10 mouse cellular contexts compared by ENCODE assay signal in the genomic region with DNA sequence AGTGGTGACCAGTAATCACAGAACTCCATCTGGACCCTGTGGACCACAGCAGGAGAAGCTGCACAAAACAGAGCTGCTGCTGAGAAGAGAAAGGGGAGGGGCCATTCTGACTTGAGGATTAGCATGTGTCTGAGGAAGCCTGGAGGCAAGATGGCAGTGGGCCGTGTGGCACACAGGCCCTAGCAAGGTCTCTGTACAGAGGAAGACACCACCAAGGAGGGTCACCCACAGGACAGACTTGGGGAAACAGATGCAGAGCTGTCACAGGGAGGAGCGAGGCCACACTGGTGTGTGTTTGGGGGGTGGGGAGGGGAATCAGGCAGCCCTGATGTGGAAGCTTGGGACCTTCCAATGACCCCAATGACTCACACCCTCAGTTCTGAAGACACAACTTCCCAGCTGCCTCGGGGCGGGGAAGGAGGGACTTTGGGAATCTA.
A peak's percentile ranks its signal among the peaks of the same experiment; 100 is the strongest.
DNase-seq lines count a peak whose midpoint lies in the region; ATAC-seq lines count a peak whose summit lies in the region.
"Had no signal": no experiment of that assay in that cellular context is flagged by ENCODE, and none has a peak within 500 bp of the region (broad histone marks: within the 10 kb centered on the region; RNA-seq: fewer than 3 reads in every experiment).

No protein-coding gene starts in this region.

- H3K4me3 ChIP-seq in hindbrain, embryonic 10.5 days, result no peak overlapping the region
- no peak overlapping the region for H3K4me3 ChIP-seq in hindbrain, embryonic 11.5 days (ENCODE audit: low read depth, low read length)
- no peak overlapping the region for H3K4me3 ChIP-seq in limb, embryonic 10.5 days

- 64% methylated on average over 4 of the region's 4 CpGs for WGBS in hindbrain, embryonic 10.5 days
- WGBS in hindbrain, embryonic 11.5 days, result 73% methylated on average over 4 of the region's 4 CpGs
- WGBS in limb, embryonic 10.5 days, result 29% methylated on average over 4 of the region's 4 CpGs

- H3K27me3 ChIP-seq in hindbrain, embryonic 10.5 days (ENCODE audit: insufficient read depth, poor library complexity, severe bottlenecking), result no peaks in the 10 kb centered on the region
- H3K27me3 ChIP-seq in hindbrain, embryonic 11.5 days (ENCODE audit: control insufficient read depth, insufficient read depth, low read length), result no peaks in the 10 kb centered on the region
- no peaks in the 10 kb centered on the region for H3K27me3 ChIP-seq in limb, embryonic 10.5 days (ENCODE audit: low read depth, poor library complexity, severe bottlenecking)
- H3K27me3 ChIP-seq: Patski had no signal

- peaks cover 35% of the 10 kb centered on the region for H3K4me1 ChIP-seq in hindbrain, embryonic 10.5 days (replicated peaks)
- no peaks in the 10 kb centered on the region for H3K4me1 ChIP-seq in hindbrain, embryonic 11.5 days (replicated peaks; ENCODE audit: control insufficient read depth, insufficient read depth, low read length)
- peaks cover 36% of the 10 kb centered on the region for H3K4me1 ChIP-seq in limb, embryonic 10.5 days

- H3K4me2 ChIP-seq in hindbrain, embryonic 11.5 days (replicated peaks; ENCODE audit: low read depth, low read length), result no peak overlapping the region

- no peaks in the 10 kb centered on the region for H3K9me3 ChIP-seq in hindbrain, embryonic 10.5 days
- no peaks in the 10 kb centered on the region for H3K9me3 ChIP-seq in hindbrain, embryonic 11.5 days (ENCODE audit: control insufficient read depth, low read length)
- H3K9me3 ChIP-seq in limb, embryonic 10.5 days (replicated peaks), result no peaks in the 10 kb centered on the region

- no peak for ATAC-seq in hindbrain, embryonic 11.5 days (ENCODE audit: low FRiP score)
- no peak for ATAC-seq in CD4-positive, CD25-positive, alpha-beta regulatory T cell, adult 4 months
- ATAC-seq: Patski had no signal

- no peak for DNase-seq in hindbrain, embryonic 10.5 days (ENCODE audit: low spot score)
- DNase-seq in hindbrain, embryonic 11.5 days (ENCODE audit: low spot score), result no peak
- DNase-seq in 3134 (ENCODE audit: extremely low read depth, insufficient read length, low spot score) (peak; percentile 84), MN1 (ENCODE audit: low spot score) (peak; percentile 36)
- no peak for DNase-seq in limb, embryonic 10.5 days (ENCODE audit: low spot score)
- no peak for DNase-seq in left cerebral cortex, adult 9 months (ENCODE audit: low spot score in 2 of 2)
- DNase-seq: cerebellum, adult 11 months; right cerebral cortex, postnatal 25 days had no signal

- H3K9ac ChIP-seq in hindbrain, embryonic 11.5 days (ENCODE audit: low read depth, low read length), result no peak overlapping the region

- H3K36me3 ChIP-seq in hindbrain, embryonic 10.5 days, result no peaks in the 10 kb centered on the region
- no peaks in the 10 kb centered on the region for H3K36me3 ChIP-seq in hindbrain, embryonic 11.5 days (ENCODE audit: control insufficient read depth, insufficient read depth, low read length)
- no peaks in the 10 kb centered on the region for H3K36me3 ChIP-seq in limb, embryonic 10.5 days

- peak overlapping the region; percentile 56 for H3K27ac ChIP-seq in hindbrain, embryonic 10.5 days
- H3K27ac ChIP-seq in hindbrain, embryonic 11.5 days (ENCODE audit: low read depth, low read length), result no peak overlapping the region
- H3K27ac ChIP-seq in limb, embryonic 10.5 days, result peak overlapping the region; percentile 63

Comparison
In these comparisons a context has a peak if more than half of its experiments do, and no peak if none do; other contexts are left out.
1. DNase-seq: peak in 3134 (single experiment) and MN1 (single experiment); none in hindbrain, embryonic 10.5 days (single experiment), hindbrain, embryonic 11.5 days (single experiment), limb, embryonic 10.5 days (single experiment) and left cerebral cortex, adult 9 months (0 of 2).